Mouse (Mus musculus) heart, embryonic 15.5 days (tissue): ENCODE measurements around the gene Hspa1l. TPM values are rescaled to one million over a fixed set of nuclear protein-coding genes. Genes with fewer than 3 reads are reported as not detected.
"Not testable (repeated sequence)": the region's sequence is repeated elsewhere in the genome, so short reads cannot be mapped to it uniquely, and the experiment has no call there.

ENCODE experiments used
- ATAC-seq: fragments of 200-750 bp; cut with Nextera tagmentation; replicated peaks from 2 replicates; pipeline ENCODE4 v1.8.0; 2017; ENCODE audit warnings: low read depth, moderate TSS enrichment; ENCODE audit not compliant: insufficient number of reproducible peaks, insufficient read depth, low FRiP score
- H3K27ac ChIP-seq: fragments of 300-500 bp; sonication (generic); 2 replicates; pipeline ENCODE4 v1.5.1; 2015; ENCODE audit warnings: mild to moderate bottlenecking, inconsistent platforms
- H3K27me3 ChIP-seq: fragments of 300-500 bp; sonication (generic); 2 replicates; pipeline ENCODE4 v1.6.1; 2015; ENCODE audit warnings: inconsistent platforms
- H3K36me3 ChIP-seq: fragments of 300-500 bp; sonication (generic); 2 replicates; pipeline ENCODE4 v1.6.1; 2015; ENCODE audit warnings: mild to moderate bottlenecking, inconsistent platforms
- H3K4me1 ChIP-seq: fragments of 300-500 bp; sonication (generic); replicated peaks from 2 replicates; pipeline ENCODE4 v1.6.1; 2015; ENCODE audit warnings: inconsistent platforms
- H3K4me2 ChIP-seq: fragments of 300-500 bp; sonication (generic); 2 replicates; pipeline ENCODE4 v1.6.1; 2015; ENCODE audit warnings: inconsistent platforms, mild to moderate bottlenecking, moderate library complexity
- H3K4me3 ChIP-seq: fragments of 300-500 bp; sonication (generic); 2 replicates; pipeline ENCODE4 v1.5.1; 2015; ENCODE audit warnings: mild to moderate bottlenecking, inconsistent platforms
- H3K9ac ChIP-seq: fragments of 300-500 bp; sonication (generic); 2 replicates; pipeline ENCODE4 v1.6.1; 2015; ENCODE audit warnings: mild to moderate bottlenecking, inconsistent platforms
- H3K9me3 ChIP-seq: fragments of 300-500 bp; sonication (generic); replicated peaks from 2 replicates; pipeline ENCODE4 v1.6.1; 2016; ENCODE audit warnings: inconsistent platforms
- WGBS: fragments of 180-500 bp; shearing (Covaris S2); methylation state at CpG from one replicate; pipeline ENCODE4 v1.1.7; 2015; ENCODE audit warnings: mixed read lengths; 5-methylcytosine and 5-hydroxymethylcytosine counted together
- polyA plus RNA-seq: library from polyadenylated mRNA; unstranded; fragments of >200 nt; fragmentation: Nextera tagmentation; extraction: Ambion mirVana; gene quantifications from 2 replicates; pipeline ENCODE4 v1.2.1, GENCODE M21; 2015

Gene Hspa1l
- polyA plus RNA-seq, result 2.1 and 2.6 TPM in 2 replicates

DNA sequence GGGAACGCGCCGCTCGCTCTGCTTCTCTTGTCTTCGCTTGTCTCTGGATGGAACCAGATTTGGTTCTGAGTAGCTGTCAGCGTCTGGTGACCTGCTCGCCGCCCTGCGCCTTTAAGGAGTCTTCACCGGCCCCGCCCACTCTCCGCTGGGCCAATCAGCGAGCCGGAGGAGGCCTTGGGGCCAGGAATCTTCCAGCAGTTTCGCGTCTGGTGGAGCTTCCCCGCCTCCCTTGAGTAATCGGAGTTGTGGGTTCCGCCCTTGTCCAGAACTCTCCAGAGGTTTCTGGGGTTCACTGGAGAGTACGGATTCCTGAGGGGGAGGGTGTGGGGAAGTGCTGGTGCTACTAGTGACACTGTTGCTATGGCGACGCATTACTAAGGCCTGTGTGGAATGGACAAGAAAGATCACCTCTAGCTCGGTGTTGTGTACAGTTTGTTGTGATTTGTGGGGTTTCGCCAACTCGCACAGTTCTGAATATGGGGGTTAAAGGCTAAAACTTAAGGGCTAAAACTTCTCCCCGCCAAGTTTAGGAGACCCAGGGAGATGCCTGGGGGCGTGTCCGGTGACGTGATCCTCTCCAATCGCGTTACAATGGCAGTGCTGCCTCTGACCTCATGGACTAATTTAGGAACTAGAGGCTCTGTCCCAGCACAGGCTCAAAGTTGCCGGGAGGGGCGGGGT, at the start of gene Hspa1l, which contains the start of gene Hspa1a:
Gene Hspa1l, plus strand, starts transcription at position 635 of the 681 bp plus-strand sequence.
Gene Hspa1a, minus strand, starts transcription at position 88 of the 681 bp plus-strand sequence.
- H3K9ac ChIP-seq, result peak within 1 kb of the TSS; percentile 36; the same call in 1 of the 2 replicates
- peak within 1 kb of the TSS; percentile 80 for H3K4me2 ChIP-seq
- peaks cover 23% of the 10 kb centered on the region for H3K27me3 ChIP-seq
- H3K9me3 ChIP-seq, H3K36me3 ChIP-seq, H3K4me1 ChIP-seq: not testable (repeated sequence)
- ATAC-seq, result peak; percentile 92
- under 1% methylated on average over 33 of the region's 33 CpGs for WGBS
- H3K27ac ChIP-seq, result peak within 1 kb of the TSS; percentile 79
- peak within 1 kb of the TSS; percentile 54 for H3K4me3 ChIP-seq

DNA sequence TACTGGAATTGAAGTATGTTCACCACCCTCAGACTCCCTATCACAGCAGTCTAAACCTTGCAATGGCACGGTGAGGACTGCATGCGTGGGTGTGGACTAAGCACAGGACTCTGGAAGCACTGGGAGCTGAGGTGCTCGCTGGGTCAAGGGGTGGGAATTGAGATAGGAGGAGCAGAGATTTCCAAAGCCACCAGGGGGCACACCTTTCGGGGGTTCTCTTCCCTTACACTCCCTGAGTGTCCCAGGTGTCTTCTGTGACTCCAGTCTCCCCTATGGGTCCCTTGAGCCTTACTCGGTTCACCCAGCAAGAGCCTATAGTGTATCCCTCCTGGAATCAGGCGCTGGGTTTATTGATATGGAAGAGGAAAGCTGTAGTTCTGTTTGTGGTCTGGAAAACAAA, 49.6 kb upstream of the Hspa1l start:
- Histone ChIP-seq H3K4me3 (no peak overlapping the region), H3K27ac (no peak overlapping the region), H3K4me1 (no peaks in the 10 kb centered on the region), H3K9ac (no peak overlapping the region), H3K4me2 (no peak overlapping the region), H3K9me3 (no peaks in the 10 kb centered on the region), H3K27me3 (no peaks in the 10 kb centered on the region), H3K36me3 (no peaks in the 10 kb centered on the region)
- WGBS, result 48% methylated on average over 6 of the region's 6 CpGs
- no peak for ATAC-seq

DNA sequence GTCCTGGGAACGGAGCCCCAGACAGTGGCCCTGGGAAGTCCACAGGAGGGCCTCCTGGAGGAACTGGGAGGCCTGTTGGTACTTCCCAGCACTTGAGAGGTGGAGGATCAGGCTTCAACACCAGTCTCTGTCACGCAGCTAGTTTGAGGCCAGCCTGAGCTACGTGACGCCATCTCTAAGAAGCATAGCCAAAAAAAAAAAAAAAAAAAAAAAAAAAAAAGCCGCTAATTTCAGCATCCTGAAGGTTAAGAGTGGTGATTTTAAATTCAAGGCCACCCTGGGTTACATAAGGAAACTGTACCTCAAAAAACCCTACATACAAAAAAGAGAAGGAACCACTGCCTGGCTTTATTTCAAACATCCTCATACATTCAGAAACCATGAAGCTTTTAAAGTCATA, 48.2 kb upstream of the Hspa1l start:
- Histone ChIP-seq H3K4me3 (no peak overlapping the region), H3K36me3 (no peaks in the 10 kb centered on the region), H3K27ac (no peak overlapping the region), H3K27me3 (no peaks in the 10 kb centered on the region), H3K9me3 (no peaks in the 10 kb centered on the region), H3K4me2 (no peak overlapping the region), H3K4me1 (no peaks in the 10 kb centered on the region), H3K9ac (no peak overlapping the region)
- WGBS, result 73% methylated on average over 5 of the region's 5 CpGs
- no peak for ATAC-seq

DNA sequence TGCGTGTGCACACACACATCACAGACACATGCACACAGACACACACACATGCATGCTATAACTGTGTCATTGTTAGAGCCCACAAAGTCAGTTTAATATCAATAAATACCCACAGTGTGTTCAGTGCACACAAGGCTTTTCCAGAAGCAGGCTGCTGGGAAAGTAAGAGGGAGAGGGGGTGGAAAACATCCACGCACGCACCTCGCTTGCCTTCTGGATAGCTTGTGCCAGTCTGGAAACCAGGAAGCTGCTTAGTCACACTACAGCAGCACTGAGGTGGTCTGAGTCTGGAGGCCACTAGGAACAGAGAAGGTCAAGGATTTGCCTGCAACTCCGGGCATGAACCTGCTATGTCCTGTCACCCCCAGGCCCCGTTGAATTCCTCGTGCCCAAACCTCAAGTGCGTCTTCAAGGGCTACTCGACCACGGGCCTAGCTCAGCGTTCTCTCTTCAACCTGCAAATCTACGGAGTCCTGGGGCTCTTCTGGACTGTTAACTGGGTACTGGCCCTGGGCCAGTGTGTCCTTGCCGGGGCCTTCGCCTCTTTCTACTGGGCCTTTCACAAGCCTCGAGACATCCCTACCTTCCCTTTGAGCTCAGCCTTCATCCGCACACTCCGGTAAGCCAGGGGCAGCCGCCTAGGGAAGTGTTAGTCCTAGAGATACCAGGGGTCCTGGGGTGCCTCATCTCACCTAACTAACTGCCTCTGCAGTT, 45.0 kb upstream of the Hspa1l start:
- no peaks in the 10 kb centered on the region for H3K27me3 ChIP-seq
- 80% methylated on average over 18 of the region's 18 CpGs for WGBS
- H3K4me3 ChIP-seq, result no peak overlapping the region
- H3K4me1 ChIP-seq, result peaks cover 14% of the 10 kb centered on the region
- no peaks in the 10 kb centered on the region for H3K36me3 ChIP-seq
- H3K9ac ChIP-seq, result no peak overlapping the region
- H3K9me3 ChIP-seq, result no peaks in the 10 kb centered on the region
- H3K4me2 ChIP-seq, result no peak overlapping the region
- H3K27ac ChIP-seq, result no peak overlapping the region
- ATAC-seq, result no peak

DNA sequence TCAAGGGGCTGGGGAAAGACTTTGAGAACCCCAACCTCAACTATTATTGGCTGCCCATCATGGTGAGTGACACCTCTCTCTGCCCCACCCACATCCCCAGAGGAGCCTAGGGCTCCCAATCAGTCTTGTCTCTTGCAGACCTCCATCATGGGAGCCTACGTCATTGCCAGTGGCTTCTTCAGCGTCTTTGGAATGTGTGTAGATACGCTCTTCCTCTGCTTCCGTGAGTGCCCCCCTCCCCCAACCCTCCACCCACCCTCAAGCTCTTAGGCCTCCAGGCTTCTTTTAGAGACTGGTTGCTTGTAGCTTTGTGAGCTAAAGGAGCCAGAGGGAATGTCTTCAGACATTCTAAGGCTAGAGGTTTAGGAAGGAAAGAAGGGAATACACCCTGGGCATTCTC, 43.7 kb upstream of the Hspa1l start:
- H3K27ac ChIP-seq, result no peak overlapping the region
- H3K27me3 ChIP-seq, result no peaks in the 10 kb centered on the region
- no peak overlapping the region for H3K4me2 ChIP-seq
- no peak overlapping the region for H3K4me3 ChIP-seq
- no peaks in the 10 kb centered on the region for H3K9me3 ChIP-seq
- H3K4me1 ChIP-seq, result peaks cover 15% of the 10 kb centered on the region
- no peak overlapping the region for H3K9ac ChIP-seq
- H3K36me3 ChIP-seq, result no peaks in the 10 kb centered on the region
- WGBS, result 36% methylated on average over 4 of the region's 4 CpGs
- no peak for ATAC-seq

DNA sequence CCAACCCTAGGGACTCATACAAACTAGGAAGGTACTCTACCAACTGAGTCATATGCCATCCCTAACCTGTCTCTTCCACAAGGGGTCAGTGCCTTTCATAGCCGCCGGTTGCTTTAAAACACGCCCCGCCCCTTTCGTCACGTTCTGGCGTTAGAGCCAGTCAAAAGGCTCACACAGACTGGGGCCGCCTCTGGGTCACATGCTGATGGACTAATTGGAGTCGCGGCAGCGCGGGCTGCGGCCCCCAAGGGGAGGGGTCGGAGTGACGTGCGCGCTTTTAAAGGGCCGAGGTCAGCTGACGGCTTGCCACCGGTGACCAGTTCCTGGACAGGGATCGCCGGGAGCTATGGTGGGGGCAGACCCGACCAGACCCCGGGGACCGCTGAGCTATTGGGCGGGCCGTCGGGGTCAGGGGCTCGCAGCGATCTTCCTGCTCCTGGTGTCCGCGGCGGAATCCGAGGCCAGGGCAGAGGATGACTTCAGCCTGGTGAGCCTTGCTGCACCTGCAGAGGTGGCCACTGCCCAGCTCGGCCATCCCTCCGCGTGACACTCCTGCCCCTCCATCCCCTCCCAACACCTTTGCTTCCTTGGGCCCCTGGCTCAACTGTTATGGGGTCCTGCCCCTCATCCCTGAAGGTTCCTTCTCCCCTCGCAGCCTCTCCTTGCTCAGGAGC, 41.3 kb upstream of the Hspa1l start, which contains the start of gene Neu1:
Gene Neu1, plus strand, starts transcription at position 193 of the 674 bp plus-strand sequence.
- peak within 1 kb of the TSS; percentile 97 for H3K4me2 ChIP-seq

DNA sequence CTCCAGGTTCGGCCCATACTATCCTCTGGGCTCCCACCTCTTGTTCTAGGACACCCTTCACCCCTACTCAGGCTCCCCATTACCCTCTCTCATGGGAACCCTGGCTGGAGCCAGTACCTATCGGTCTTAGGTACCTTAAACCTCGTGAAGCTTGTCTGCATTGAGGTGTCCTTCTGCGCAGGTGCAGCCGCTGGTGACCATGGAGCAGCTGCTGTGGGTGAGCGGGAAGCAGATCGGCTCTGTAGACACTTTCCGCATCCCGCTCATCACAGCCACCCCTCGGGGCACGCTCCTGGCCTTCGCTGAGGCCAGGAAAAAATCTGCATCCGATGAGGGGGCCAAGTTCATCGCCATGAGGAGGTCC, 40.8 kb upstream of the Hspa1l start:
- ATAC-seq, result 0 out of 2 replicates have a peak, but pooled peaks have one; percentile 1
- peak overlapping the region; percentile 97 for H3K4me2 ChIP-seq
- H3K4me1 ChIP-seq, result peaks cover 15% of the 10 kb centered on the region
- H3K27ac ChIP-seq, result peak overlapping the region; percentile 31; the same call in 1 of the 2 replicates
- H3K4me3 ChIP-seq, result peak overlapping the region; percentile 84
- H3K27me3 ChIP-seq, result no peaks in the 10 kb centered on the region
- H3K9me3 ChIP-seq, result no peaks in the 10 kb centered on the region
- H3K36me3 ChIP-seq, result peaks cover 8% of the 10 kb centered on the region; the same call in 1 of the 2 replicates
- 8% methylated on average over 14 of the region's 14 CpGs for WGBS
- peak overlapping the region; percentile 69 for H3K9ac ChIP-seq

More for the DNA sequence above, 41.3 kb upstream of the Hspa1l start, which contains the start of gene Neu1:
- peaks cover 8% of the 10 kb centered on the region; the same call in 1 of the 2 replicates for H3K36me3 ChIP-seq
- H3K4me3 ChIP-seq, result peak within 1 kb of the TSS; percentile 84
- WGBS, result 1% methylated on average over 38 of the region's 38 CpGs
- H3K27me3 ChIP-seq, result no peaks in the 10 kb centered on the region
- H3K27ac ChIP-seq, result peak within 1 kb of the TSS; percentile 31; the same call in 1 of the 2 replicates
- H3K9me3 ChIP-seq, result no peaks in the 10 kb centered on the region
- peak within 1 kb of the TSS; percentile 69 for H3K9ac ChIP-seq
- H3K4me1 ChIP-seq, result peaks cover 15% of the 10 kb centered on the region
- ATAC-seq, result peak; percentile 97

DNA sequence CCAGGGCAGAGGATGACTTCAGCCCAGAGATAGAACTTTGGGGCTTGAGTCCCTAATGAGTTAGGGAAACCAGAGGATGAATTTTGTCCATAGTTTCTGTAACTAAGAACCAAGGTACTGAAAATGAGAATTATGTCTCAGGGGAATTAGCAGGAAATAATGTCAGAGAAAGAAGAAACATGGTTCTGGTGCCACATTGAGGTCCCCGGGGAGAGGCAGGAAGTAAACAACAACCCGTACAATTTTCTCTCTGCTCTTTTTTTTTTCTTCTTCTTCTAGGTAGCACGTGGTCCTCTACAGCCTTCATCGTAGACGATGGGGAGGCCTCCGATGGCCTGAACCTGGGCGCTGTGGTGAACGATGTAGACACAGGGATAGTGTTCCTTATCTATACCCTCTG, 40.2 kb upstream of the Hspa1l start:
- WGBS, result 88% methylated on average over 8 of the region's 8 CpGs
- H3K27ac ChIP-seq, result no peak overlapping the region

DNA sequence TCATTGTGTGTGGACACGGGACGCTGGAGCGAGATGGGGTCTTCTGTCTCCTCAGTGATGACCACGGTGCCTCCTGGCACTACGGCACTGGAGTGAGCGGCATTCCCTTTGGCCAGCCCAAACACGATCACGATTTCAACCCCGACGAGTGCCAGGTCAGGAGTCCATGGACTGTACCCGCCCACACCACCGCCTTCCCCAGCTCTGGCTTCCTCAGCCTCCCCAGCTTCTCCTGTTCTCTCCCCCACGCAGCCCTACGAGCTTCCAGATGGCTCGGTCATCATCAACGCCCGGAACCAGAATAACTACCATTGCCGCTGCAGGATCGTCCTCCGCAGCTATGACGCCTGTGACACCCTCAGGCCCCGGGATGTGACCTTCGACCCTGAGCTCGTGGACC, 38.5 kb upstream of the Hspa1l start:
- 70% methylated on average over 24 of the region's 24 CpGs for WGBS
- H3K9ac ChIP-seq, result no peak overlapping the region
- H3K4me2 ChIP-seq, result peak overlapping the region; percentile 34
- 0 out of 2 replicates have a peak overlapping the region, but pooled peaks have one; percentile 28 for H3K27ac ChIP-seq
- no peak overlapping the region for H3K4me3 ChIP-seq
- peaks cover 11% of the 10 kb centered on the region; the same call in 1 of the 2 replicates for H3K36me3 ChIP-seq
- peaks cover 15% of the 10 kb centered on the region for H3K4me1 ChIP-seq
- H3K27me3 ChIP-seq, result no peaks in the 10 kb centered on the region
- H3K9me3 ChIP-seq, result no peaks in the 10 kb centered on the region
- no peak for ATAC-seq

More for the DNA sequence above, 40.2 kb upstream of the Hspa1l start:
- H3K4me3 ChIP-seq, result peak overlapping the region; percentile 84
- H3K36me3 ChIP-seq, result peaks cover 9% of the 10 kb centered on the region; the same call in 1 of the 2 replicates
- no peaks in the 10 kb centered on the region for H3K9me3 ChIP-seq
- peaks cover 15% of the 10 kb centered on the region for H3K4me1 ChIP-seq
- no peaks in the 10 kb centered on the region for H3K27me3 ChIP-seq
- peak overlapping the region; percentile 69 for H3K9ac ChIP-seq
- peak overlapping the region; percentile 97 for H3K4me2 ChIP-seq
- no peak for ATAC-seq

DNA sequence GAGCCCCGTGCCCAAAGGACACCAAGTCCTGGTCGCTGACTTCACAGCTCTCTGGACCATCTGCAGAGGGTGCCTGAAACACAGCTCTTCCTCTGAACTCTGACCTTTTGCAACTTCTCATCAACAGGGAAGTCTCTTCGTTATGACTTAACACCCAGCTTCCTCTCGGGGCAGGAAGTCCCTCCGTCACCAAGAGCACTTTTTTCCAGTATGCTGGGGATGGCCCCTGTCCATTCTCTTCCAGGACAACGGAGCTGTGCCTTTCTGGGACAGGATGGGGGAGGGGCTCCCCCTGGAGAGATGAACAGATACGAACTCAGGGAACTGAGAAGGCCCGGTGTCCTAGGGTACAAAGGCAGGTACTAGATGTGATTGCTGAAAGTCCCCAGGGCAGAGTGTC, 37.7 kb upstream of the Hspa1l start:
- 0 out of 2 replicates have a peak overlapping the region, but pooled peaks have one; percentile 28 for H3K27ac ChIP-seq
- H3K9me3 ChIP-seq, result no peaks in the 10 kb centered on the region
- H3K9ac ChIP-seq, result no peak overlapping the region
- ATAC-seq, result no peak
- H3K4me1 ChIP-seq, result peaks cover 15% of the 10 kb centered on the region
- WGBS, result 47% methylated on average over 8 of the region's 8 CpGs
- no peak overlapping the region for H3K4me3 ChIP-seq
- H3K27me3 ChIP-seq, result no peaks in the 10 kb centered on the region
- peaks cover 11% of the 10 kb centered on the region; the same call in 1 of the 2 replicates for H3K36me3 ChIP-seq
- H3K4me2 ChIP-seq, result peak overlapping the region; percentile 34; the same call in 1 of the 2 replicates
